Mouse (Mus musculus): ENCODE results near the gene Dock10.
A peak's percentile ranks its signal among the peaks of the same experiment; 100 is the strongest.

- TF ChIP-seq CTCF (IDR thresholded peaks at IDR 0.05; ENCODE audit: low read depth, low read length) (peak; percentile 49; the same call in 1 of the 2 replicates), POLR2A (IDR thresholded peaks at IDR 0.05; ENCODE audit: borderline replicate concordance, low read depth, low read length) (no peak)
Observed at GRCm38 (mm10) chr1:80576898-80577297, 181.4 kb downstream of the Dock10 start.

All from bone marrow macrophage, adult 2 months (primary cell).